Mouse (Mus musculus) testis, postnatal 14 days (tissue): ENCODE results near the gene Ric8b.

Experiments used
- DNase-seq: peaks from one replicate; pipeline ENCODE4 v3.0.0; 2021; ENCODE audit warnings: low spot score

Ric8b gene

DNA sequence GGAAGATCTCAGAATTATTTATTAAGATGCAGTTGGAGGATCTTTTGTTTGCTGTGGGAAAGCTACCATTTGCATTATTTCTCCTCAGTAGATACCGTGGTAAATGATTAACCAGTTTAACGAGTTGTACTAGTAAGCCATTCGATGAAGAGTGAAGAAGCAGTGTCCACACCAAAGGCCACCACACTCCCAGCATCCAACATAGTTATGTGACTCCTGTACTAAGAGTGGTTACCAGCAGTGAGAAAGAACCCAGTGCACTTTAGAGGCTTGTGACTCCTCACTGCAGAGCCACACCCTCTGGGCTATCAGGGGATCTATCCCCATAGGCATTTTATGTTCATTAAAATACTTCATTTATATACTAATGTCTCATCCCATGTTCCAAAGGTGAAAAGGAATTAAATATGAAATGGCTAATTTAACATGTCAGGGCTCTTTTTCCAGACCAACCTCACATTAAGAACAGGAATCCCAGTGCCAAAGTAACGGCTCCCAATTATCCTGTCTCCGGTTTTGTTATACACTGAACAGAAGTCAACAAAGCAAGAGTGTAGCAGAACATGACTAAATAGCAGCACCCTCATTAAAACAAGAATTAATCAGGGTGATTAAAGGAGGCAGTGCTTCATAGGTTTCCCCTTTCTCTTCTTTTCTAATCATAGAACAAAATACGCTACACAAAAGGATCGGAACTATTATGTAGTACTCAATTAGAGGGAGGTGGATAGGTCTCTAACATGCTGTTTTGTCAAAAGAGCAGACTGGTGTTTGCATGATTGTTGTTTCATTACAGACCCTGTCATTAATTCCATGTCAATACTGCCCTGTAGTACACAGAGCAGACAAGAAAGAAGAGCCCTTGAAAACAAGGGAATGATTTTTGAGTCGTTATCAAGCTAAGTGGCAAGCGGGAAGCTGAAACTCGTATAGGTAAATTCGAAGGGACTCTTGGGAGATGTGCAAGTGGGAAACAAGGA lies 90.7 kb downstream of the Ric8b start:
- no peak for DNase-seq

DNA sequence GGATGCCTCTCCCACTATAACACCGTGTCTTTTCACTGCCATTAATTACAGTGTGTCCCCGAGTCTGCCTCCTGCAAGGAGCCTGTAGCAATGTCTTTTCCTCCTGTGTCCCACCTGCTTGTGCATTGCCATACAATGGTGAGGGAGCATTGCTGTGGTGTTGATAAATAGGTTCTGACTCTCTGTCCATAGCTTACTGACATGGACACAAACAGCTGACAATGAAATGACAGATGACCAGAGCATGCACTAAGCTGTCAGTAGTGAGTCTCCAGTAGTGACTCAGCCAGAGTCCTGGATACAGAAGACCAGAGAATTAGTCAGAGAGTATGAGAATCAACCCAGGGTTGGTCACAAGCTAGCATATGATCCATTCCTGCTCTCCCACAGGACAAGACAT lies 93.7 kb downstream of the Ric8b start:
- no peak for DNase-seq

DNA sequence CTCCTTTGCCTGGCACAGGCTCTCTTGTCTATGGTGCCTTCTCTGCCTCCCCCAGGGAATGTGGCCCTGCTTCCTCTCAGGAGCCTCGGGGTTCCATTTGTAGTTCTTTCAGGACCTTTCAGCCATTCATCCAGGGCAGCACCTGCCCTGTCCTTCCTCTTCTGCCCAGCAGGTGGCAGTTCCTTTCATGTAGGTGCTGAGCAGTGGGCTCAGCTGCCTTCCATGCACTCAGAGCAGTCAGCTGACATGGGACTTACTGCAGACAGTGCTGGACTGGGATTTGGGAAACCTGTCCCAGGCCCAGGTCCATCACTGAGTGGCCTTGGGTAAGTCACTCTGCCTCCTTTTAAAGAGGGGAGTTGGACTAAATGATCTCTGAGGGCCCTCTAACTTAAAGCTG lies 96.0 kb downstream of the Ric8b start:
- DNase-seq, result no peak

DNA sequence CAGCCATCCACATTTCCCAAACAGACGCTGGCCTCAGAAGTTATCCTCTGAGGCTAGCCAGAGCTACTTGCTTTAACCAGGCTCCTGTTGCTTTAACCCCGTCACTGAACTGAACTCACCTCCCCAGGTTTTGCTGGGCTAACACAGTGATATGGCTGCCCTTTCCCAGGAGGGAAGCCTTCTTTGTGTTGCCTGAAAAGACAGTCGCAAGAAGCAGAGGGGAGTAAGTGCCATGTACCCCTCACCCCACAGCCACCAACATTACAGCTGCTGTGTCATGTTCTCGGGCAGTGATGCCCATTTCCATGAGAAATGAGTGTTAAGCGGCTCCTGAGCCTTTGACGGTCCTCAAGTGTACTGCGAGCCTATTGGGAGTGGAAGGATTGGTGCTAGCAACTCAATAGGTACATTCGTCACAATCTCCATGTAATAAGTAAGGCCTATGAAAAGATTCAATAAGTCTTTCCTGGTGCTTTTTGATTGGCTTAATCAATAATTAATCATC lies 96.6 kb downstream of the Ric8b start:
- DNase-seq, result no peak

DNA sequence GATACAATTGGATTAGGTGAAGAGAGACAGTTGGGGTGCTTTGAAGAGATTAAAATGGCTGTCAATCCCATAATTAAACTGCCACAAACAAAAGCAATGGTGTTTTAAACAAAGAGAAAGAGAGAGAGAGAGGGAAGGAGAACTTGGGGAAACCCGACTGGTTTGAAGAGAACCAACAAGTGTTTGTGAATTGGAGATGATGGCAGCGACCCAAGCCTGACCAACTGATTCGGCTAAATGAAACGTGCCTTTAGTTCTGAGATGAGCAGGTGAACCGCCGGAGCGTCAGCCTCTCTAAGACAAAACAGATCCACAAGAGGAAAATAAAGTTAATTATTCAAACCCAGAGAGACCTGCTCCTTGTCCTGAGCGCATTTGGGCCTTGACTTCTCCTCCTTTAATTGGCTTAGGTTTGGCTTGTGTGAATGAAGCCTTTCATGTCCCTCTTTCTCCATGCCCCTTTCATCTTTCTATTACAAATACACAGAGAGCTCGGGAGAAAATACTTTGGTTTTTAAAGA lies 97.1 kb downstream of the Ric8b start:
- no peak for DNase-seq

DNA sequence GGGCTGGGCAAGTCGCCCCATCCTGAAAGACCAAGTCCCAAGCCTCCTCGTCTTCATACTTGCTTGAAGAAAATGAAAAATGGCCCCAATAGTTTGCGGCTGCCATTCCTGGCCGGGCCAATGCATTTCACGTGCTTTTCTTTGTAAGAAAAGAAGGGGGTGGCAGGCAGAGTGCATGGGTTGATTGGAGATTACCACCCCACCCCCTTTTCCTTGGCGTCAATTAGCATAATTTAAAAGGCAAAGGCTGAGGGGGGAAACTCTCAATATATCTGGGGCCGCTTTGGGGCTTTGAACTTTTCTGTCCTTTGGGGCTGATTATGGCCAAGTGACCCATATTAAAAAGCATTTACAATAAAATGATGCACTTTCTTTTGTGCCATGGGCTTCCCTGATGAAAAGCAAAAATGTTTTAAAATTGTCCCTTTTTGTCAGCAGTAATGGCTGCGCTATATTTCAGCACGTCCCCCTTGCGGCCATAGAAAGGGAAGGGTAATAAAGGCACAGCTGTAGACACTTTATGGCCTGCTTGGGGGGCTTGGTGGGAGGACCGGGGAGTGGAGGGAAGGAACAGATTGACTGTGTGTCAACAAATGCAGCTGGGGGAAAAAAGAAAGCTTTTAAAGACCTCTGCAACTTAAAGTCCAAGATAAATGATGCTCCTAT lies 105.4 kb downstream of the Ric8b start:
- no peak for DNase-seq

DNA sequence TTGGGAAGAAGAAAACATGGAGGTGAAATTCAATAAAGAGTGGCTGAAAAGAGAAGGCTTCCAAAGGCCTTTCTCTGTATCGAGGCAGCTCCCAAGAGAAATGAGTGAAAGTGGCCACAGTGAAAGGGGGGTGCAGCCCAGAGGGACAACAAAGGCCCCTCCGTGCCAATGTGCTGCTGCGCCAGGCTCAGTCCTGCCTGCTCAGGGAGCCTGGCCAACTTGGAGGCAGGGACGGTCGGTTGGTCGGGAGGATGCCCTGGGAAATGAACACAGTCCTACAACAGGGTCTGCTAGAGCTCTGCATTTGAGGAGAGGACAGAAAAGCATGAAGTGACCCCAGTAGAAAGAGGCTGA lies 105.9 kb downstream of the Ric8b start:
- DNase-seq, result no peak

DNA sequence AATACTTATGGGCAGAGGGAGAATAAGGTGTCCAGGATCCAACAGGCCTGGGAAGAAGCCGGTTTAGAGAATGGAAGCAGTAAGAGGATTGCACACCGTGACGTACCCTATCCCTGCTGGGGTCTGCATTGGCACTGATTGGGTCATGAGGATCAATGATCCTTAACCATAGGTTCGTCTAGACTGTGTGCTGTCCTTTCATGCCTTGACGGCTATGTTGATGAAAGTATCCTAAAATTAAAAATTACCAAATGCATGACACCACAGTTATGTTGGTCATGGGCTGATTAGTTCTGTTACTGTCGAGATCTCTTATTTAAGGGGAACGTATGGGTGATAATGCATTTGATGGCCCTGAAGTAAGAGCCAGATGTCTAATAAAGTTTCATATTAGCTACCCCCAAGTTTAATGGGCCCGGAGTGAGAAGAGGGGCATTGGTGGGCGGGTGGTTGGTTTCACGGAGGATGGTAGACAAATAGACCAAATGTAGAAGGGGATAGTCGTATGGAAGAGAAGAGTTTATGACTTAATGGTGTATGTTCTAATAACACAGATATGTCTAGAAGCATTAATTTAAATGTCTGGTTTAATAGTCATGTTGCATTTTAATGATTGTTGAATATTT lies 108.5 kb downstream of the Ric8b start:
- no peak for DNase-seq

DNA sequence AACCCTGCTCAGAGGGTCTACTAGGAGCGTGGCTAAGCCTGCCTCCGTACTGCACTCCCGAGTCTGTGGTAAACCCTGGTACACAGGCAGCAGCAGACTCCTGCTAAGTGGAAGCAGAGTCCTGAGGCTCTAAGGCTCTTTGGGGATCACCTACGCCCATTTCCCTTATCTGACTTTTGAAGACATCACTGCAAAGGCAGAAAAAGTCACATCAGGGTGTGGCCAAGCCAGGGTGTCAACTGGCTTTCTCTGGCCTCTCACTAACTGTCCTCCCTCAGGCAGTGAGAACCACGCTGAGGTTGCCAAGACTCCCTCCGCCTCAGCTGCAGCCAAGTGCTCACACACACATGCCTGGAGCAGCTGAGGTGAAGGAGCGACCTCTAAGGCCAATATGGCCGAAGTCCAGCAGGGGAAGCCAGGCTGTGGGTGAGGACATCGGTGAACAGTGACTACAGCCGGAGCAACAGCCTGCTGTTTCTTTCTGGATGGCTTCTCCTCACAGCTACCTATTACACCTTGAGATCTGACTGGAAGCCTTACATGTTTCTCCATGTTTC lies 110.3 kb downstream of the Ric8b start:
- peak; percentile 22 for DNase-seq

DNA sequence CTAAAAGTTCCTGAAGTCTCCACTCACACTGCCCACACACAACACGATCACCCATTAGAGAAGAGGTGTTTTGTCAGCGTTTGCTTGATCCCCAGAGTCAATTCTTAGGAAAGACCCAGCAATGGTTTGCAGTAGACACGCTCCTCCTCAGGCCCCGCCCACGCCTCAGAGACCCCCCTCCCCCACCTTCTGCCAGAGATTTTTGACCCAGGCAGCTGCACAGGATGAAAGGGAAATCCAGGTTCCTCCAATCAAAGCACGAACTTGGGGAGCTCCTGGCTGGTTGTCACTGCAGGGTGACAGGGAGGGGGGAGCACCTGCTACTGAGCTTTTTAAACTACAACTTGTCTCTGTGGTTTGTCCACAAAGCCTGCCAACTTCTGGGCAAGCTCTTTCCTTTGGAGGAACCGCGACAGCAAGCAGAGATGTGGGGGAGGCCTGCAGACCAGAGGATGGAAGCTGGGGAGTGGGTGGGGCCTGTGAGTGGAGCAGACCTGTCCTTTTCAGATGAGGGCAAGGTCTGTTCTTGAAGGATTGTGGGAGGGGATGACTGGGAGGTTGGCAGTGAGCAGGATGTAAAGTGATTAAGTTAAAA lies 117.8 kb downstream of the Ric8b start:
- DNase-seq, result no peak

DNA sequence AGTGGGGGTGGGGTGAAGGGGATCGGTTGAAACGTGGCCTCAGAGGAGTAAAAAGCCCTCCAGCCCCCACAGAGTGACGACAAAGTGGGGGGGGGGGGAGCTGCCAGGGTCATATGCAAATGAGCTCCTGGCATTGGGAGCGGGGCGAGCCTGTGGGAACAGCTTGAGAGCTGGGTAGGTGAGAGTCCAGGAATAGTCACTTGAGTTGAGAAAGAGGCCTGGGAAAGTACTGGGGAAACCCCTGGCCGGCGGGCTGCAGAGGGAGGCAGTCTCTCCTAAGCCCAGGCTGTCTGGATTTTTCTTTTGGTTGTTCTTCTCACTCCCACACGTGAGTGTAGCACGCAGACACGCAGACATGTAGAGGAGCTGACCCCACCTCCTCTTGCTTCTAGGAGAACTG lies 120.7 kb downstream of the Ric8b start:
- no peak for DNase-seq

DNA sequence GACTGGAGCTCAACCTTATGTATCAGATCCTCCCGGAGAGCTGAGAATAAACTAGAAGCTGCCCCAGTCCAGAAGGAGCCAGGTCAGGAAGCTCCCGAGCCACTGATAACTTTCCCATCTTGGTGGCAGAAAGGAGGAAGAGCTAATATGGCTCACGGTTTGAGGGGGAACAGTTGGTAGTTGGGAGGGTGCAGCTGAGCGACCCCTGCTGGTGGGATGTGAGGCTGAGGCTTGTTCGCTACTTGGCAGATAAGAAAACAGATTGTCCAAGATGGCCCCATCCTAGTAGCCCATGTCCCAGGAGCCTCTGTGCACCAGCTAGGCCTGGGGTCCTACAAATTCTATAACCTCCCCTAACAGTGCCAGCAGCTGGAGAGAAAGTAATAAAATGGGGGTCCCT lies 121.4 kb downstream of the Ric8b start:
- DNase-seq, result no peak

DNA sequence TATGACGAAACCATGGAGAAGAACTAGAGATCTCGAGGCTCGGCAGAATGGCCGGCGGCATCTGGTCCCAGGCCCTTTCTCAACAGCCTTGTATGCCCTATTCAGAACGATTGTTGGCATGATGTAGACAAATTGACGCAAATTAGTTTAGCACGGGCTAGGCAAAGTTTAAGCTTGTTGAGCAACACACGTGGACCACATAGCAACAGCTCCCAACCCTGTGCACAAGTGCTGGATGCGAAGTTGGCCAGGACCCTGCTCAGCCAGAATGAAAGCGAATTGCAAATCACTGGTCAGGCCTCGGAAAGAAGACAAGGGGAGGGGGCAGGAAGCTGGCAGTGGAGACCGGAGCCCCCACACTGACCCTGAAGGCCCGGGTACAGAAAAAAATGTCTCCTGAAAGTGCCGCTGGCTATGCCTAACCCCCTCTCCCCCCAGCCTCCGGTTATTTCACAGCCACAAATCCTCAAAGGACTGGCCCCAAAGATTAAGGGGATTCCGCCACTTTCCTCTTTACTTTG lies 126.8 kb downstream of the Ric8b start:
- no peak for DNase-seq

DNA sequence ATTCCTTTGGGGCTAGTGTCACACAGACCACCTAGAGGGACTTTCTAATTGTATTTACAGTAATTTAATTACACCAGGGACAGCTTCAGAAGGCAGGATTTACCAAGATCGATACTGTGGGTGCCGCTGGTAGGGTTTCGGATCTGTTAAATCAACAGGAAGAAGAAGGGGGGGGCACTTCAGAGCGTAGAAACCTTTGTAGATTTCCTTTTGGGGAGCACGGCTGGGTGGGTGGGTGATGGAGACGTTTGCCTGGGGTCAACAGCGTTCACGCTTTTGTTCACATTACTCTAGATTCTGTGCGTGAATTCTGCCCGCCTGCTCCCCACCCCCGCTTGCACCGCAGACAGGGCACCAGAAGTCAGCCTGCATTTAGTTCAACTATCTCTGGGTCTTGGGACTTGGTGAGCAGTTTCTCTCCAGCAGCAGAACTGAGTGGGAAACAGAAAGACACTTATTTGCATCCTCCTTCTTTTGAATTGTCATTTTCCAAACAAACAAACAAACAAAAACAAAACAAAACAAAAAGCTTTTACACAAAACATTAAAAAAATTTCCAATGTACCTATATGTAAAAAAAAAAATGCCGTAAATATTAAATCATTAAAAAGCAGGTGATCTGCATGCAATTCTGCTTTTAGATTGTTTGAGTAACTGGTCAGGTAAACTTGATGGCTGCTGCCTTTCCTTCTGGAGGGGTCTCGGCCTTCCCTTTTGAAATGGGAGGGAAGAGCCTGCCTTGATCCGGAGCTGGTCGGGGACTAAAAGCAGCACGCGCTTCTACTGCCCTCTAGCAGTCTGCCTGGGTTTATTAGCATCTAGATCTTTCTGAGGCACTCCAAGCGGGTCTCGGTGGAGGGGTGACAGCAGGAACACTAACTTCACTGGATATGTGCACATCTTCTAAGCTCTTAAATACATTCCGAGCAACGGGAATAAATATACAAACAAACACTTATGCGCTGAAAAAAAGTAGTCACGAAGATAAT lies 127.6 kb downstream of the Ric8b start:
- no peak for DNase-seq

DNA sequence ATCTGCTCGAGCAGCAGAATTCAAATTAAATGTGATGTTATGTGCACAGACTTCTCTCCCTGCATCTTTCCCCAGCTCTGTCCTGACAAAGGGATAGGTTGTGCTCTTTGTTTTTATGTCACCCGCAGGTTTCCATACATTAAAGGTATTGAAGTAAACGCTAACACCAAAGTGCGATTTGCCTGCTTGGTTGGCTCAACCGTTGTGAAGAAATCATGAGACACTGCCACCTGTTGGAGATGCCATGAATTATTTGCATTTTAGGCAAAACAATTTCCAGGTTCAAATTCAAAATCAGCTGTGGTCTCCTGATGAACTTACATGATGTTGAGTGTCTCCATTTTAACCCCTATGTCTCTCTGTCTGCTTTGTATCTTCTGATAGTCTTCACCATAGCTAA lies 129.2 kb downstream of the Ric8b start:
- no peak for DNase-seq

DNA sequence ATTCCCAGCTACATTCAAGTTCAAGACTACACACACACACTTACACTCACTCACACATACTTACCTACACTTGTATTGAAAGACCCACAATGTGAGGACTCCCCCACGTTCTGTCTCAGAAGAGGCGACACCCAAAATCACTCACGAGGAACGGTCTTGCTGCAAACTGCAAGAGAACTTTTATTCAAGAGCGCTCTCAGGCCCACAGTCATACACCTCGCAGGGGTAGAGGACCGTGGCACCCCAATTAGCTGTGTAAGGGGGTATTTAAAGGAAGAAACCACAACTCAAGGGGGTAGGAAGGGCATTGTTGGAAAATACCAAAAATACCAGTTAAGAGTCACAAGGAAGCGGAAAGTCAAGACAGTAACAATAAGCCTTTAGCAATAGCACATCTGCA lies 130.6 kb downstream of the Ric8b start:
- DNase-seq, result no peak

DNA sequence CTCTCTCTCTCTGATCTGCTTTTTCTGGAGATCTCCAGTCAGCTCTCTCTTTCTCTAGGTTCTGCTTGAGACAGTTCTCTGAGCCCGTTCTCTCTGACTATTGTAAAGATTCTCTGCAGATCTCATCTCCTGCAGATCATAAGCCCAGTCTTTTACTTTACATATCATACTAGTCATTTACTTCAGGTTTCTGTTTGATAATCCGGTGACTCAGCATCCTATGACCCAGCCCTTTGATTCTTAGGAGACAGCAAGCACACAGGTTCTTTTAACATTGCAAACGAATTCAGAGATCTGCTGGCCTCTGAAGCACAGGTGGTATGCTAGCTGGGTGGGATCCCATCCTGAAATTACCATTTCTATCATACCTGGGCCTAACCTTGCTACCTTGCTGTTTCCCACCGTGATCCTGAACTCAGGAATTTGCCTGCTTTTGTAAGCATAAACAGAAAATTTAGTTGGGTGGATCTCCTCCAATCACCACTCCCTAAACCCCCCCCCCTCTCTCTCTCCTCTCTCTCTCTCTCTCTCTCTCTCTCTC lies 133.3 kb downstream of the Ric8b start:
- no peak for DNase-seq

DNA sequence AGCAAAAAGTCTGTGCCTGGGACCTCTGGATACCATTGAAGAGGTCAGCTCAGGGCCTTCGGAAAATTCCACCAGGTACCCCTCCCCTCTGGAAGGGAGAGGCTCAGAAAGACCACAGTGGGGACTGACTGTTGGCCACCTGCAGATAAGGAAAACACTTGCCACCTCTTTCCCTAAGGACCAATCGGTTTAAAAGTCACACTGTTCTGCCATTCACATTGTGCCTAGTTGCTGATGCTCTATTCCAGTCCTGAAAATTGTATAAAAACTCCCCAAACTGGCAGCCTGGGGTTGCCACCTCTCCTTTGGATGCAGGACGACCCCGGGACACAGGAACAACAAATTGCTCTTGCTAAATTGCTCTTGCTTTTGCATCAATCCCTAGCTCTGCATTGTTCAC lies 135.0 kb downstream of the Ric8b start:
- DNase-seq, result no peak

DNA sequence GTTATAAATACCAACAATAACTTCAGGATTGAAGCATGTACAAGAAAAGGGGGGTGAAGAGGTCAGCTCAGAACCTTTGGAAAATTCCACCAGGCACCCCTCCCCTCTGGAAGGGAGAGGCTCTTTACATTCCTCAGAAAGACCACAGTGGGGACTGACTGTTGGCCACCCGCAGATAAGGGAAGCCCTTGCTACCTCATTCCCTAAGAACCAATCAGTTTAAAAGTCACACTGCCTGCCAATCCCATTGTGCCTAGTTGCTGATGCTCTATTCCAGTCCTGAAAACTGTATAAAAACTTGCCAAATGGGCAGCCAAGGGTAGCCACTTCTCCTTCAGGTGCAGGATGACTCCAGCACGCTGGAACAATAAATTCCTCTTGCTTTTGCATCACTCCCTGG lies 137.5 kb downstream of the Ric8b start:
- no peak for DNase-seq
